Mouse (Mus musculus): ENCODE measurements around the gene Gm9821. TPM values are rescaled to one million over a fixed set of nuclear protein-coding genes. Genes with fewer than 3 reads are reported as not detected.
A peak's percentile ranks its signal among the peaks of the same experiment; 100 is the strongest.

The Gm9821 gene
- polyA plus RNA-seq, 1 experiment: not detected

GRCm38 (mm10) chr2:91960459-91960858, 15.0 kb downstream of the Gm9821 start:
- peaks cover 81% of the 10 kb centered on the region for H3K4me1 ChIP-seq (ENCODE audit: control insufficient read depth)
- peaks cover 19% of the 10 kb centered on the region for H3K27me3 ChIP-seq (ENCODE audit: control insufficient read depth)
- peaks cover 22% of the 10 kb centered on the region for H3K36me3 ChIP-seq (ENCODE audit: control insufficient read depth)
- H3K9me3 ChIP-seq (ENCODE audit: control insufficient read depth, low read length): no peaks in the 10 kb centered on the region
- H3K4me3 ChIP-seq (replicated peaks): no peak overlapping the region
- TF ChIP-seq TAL1 (IDR thresholded peaks at IDR 0.05; ENCODE audit: low read length): no peak
- TF ChIP-seq GATA1 (IDR thresholded peaks at IDR 0.05; ENCODE audit: low read length): no peak

GRCm38 (mm10) chr2:91961901-91962761, 16.6 kb downstream of the Gm9821 start:
- Histone ChIP-seq H3K4me1 (ENCODE audit: control insufficient read depth) (peaks cover 67% of the 10 kb centered on the region), H3K9me3 (ENCODE audit: control insufficient read depth, low read length) (no peaks in the 10 kb centered on the region), H3K27me3 (ENCODE audit: control insufficient read depth) (peaks cover 36% of the 10 kb centered on the region), H3K36me3 (ENCODE audit: control insufficient read depth) (peaks cover 22% of the 10 kb centered on the region), H3K4me3 (replicated peaks) (peak overlapping the region; percentile 83)
- TF ChIP-seq TAL1 (IDR thresholded peaks at IDR 0.05; ENCODE audit: low read length) (no peak), GATA1 (IDR thresholded peaks at IDR 0.05; ENCODE audit: low read length) (no peak)

- no peaks in the 10 kb centered on the region for H3K9me3 ChIP-seq (ENCODE audit: control insufficient read depth, low read length)
- H3K27me3 ChIP-seq (ENCODE audit: control insufficient read depth): peaks cover 39% of the 10 kb centered on the region
- H3K4me1 ChIP-seq (ENCODE audit: control insufficient read depth): peaks cover 59% of the 10 kb centered on the region
These were observed 17.4 kb downstream of the Gm9821 start for GRCm38 (mm10) chr2:91962864-91963401.

GRCm38 (mm10) chr2:91963443-91963932, 18.0 kb downstream of the Gm9821 start:
- Histone ChIP-seq H3K4me1 (ENCODE audit: control insufficient read depth) (peaks cover 55% of the 10 kb centered on the region), H3K27me3 (ENCODE audit: control insufficient read depth) (peaks cover 45% of the 10 kb centered on the region), H3K9me3 (ENCODE audit: control insufficient read depth, low read length) (no peaks in the 10 kb centered on the region), H3K36me3 (ENCODE audit: control insufficient read depth) (peaks cover 18% of the 10 kb centered on the region), H3K4me3 (replicated peaks) (peak overlapping the region; percentile 83)
- TF ChIP-seq TAL1 (IDR thresholded peaks at IDR 0.05; ENCODE audit: low read length): no peak

More at GRCm38 (mm10) chr2:91962864-91963401, 17.4 kb downstream of the Gm9821 start:
- peaks cover 21% of the 10 kb centered on the region for H3K36me3 ChIP-seq (ENCODE audit: control insufficient read depth)
- peak overlapping the region; percentile 83 for H3K4me3 ChIP-seq (replicated peaks)
- TF ChIP-seq TAL1 (IDR thresholded peaks at IDR 0.05; ENCODE audit: low read length) (no peak), GATA1 (IDR thresholded peaks at IDR 0.05; ENCODE audit: low read length) (no peak)

GRCm38 (mm10) chr2:91964610-91965204, 19.2 kb downstream of the Gm9821 start:
- H3K27me3 ChIP-seq (ENCODE audit: control insufficient read depth): peaks cover 57% of the 10 kb centered on the region
- no peaks in the 10 kb centered on the region for H3K9me3 ChIP-seq (ENCODE audit: control insufficient read depth, low read length)
- no peak overlapping the region for H3K4me3 ChIP-seq (replicated peaks)
- TF ChIP-seq GATA1 (IDR thresholded peaks at IDR 0.05; ENCODE audit: low read length) (no peak), TAL1 (IDR thresholded peaks at IDR 0.05; ENCODE audit: low read length) (no peak)
- H3K4me1 ChIP-seq (ENCODE audit: control insufficient read depth): peaks cover 43% of the 10 kb centered on the region
- peaks cover 9% of the 10 kb centered on the region for H3K36me3 ChIP-seq (ENCODE audit: control insufficient read depth)

- Histone ChIP-seq H3K36me3 (ENCODE audit: control insufficient read depth) (peaks cover 3% of the 10 kb centered on the region), H3K9me3 (ENCODE audit: control insufficient read depth, low read length) (no peaks in the 10 kb centered on the region), H3K27me3 (ENCODE audit: control insufficient read depth) (peaks cover 64% of the 10 kb centered on the region), H3K4me3 (replicated peaks) (peak overlapping the region; percentile 33), H3K4me1 (ENCODE audit: control insufficient read depth) (peaks cover 36% of the 10 kb centered on the region)
- TF ChIP-seq GATA1 (IDR thresholded peaks at IDR 0.05; ENCODE audit: low read length): no peak
- TF ChIP-seq TAL1 (IDR thresholded peaks at IDR 0.05; ENCODE audit: low read length): no peak
These were observed 19.9 kb downstream of the Gm9821 start for GRCm38 (mm10) chr2:91965417-91965816.

GRCm38 (mm10) chr2:91966367-91966766, 20.9 kb downstream of the Gm9821 start:
- Histone ChIP-seq H3K4me1 (ENCODE audit: control insufficient read depth) (peaks cover 29% of the 10 kb centered on the region), H3K9me3 (ENCODE audit: control insufficient read depth, low read length) (no peaks in the 10 kb centered on the region), H3K27me3 (ENCODE audit: control insufficient read depth) (peaks cover 73% of the 10 kb centered on the region), H3K36me3 (ENCODE audit: control insufficient read depth) (no peaks in the 10 kb centered on the region), H3K4me3 (replicated peaks) (no peak overlapping the region)
- TF ChIP-seq TAL1 (IDR thresholded peaks at IDR 0.05; ENCODE audit: low read length) (no peak), GATA1 (IDR thresholded peaks at IDR 0.05; ENCODE audit: low read length) (no peak)

GRCm38 (mm10) chr2:91967962-91968361, 22.5 kb downstream of the Gm9821 start:
- Histone ChIP-seq H3K27me3 (ENCODE audit: control insufficient read depth) (peaks cover 89% of the 10 kb centered on the region), H3K9me3 (ENCODE audit: control insufficient read depth, low read length) (no peaks in the 10 kb centered on the region), H3K4me1 (ENCODE audit: control insufficient read depth) (peaks cover 13% of the 10 kb centered on the region), H3K4me3 (replicated peaks) (no peak overlapping the region), H3K36me3 (ENCODE audit: control insufficient read depth) (no peaks in the 10 kb centered on the region)
- TF ChIP-seq TAL1 (IDR thresholded peaks at IDR 0.05; ENCODE audit: low read length) (no peak), GATA1 (IDR thresholded peaks at IDR 0.05; ENCODE audit: low read length) (no peak)
